Mouse (Mus musculus): ENCODE data around the gene Picalm. TPM values are rescaled to one million over a fixed set of nuclear protein-coding genes. Genes with fewer than 3 reads are reported as not detected.

The Picalm gene
- polyA plus RNA-seq, 1 experiment from 2014 or later, result 57.8 TPM

- DNase-seq (ENCODE audit: low spot score), result peak; percentile 8
- no peak overlapping the region for H3K27ac ChIP-seq (ENCODE audit: low read depth, low read length)
Measured at GRCm38 (mm10) chr7:90128631-90129200, 1.3 kb upstream of the Picalm start.

GRCm38 (mm10) chr7:90129271-90129731 is 712 bp upstream of the Picalm start:
- H3K4me2 ChIP-seq (replicated peaks; ENCODE audit: low read depth, low read length), result peak overlapping the region; percentile 56
- DNase-seq (ENCODE audit: low spot score) (peak; percentile 61), ATAC-seq (ENCODE audit: low FRiP score) (peak; percentile 6; the same call in 1 of the 2 replicates)
- H3K9me3 ChIP-seq (ENCODE audit: control insufficient read depth, low read length), result no peaks in the 10 kb centered on the region
- H3K9ac ChIP-seq (ENCODE audit: low read depth, low read length), result peak overlapping the region; percentile 97
- WGBS, result under 1% methylated on average over 12 of the region's 12 CpGs
- no peaks in the 10 kb centered on the region for H3K36me3 ChIP-seq (ENCODE audit: control insufficient read depth, insufficient read depth, low read length)
- H3K27me3 ChIP-seq (ENCODE audit: control insufficient read depth, insufficient read depth, low read length), result no peaks in the 10 kb centered on the region
- H3K4me3 ChIP-seq (ENCODE audit: low read depth, low read length), result peak overlapping the region; percentile 97
- H3K4me1 ChIP-seq (replicated peaks; ENCODE audit: control insufficient read depth, insufficient read depth, low read length), result no peaks in the 10 kb centered on the region
- H3K27ac ChIP-seq (ENCODE audit: low read depth, low read length), result peak overlapping the region; percentile 94

More at GRCm38 (mm10) chr7:90128631-90129200, 1.3 kb upstream of the Picalm start:
- H3K4me1 ChIP-seq (replicated peaks; ENCODE audit: control insufficient read depth, insufficient read depth, low read length), result no peaks in the 10 kb centered on the region
- no peaks in the 10 kb centered on the region for H3K27me3 ChIP-seq (ENCODE audit: control insufficient read depth, insufficient read depth, low read length)
- H3K9ac ChIP-seq (ENCODE audit: low read depth, low read length), result no peak overlapping the region; the same call in 1 of the 2 replicates
- H3K4me2 ChIP-seq (replicated peaks; ENCODE audit: low read depth, low read length), result no peak overlapping the region
- no peaks in the 10 kb centered on the region for H3K36me3 ChIP-seq (ENCODE audit: control insufficient read depth, insufficient read depth, low read length)
- no peak overlapping the region for H3K4me3 ChIP-seq (ENCODE audit: low read depth, low read length)
- ATAC-seq (ENCODE audit: low FRiP score), result no peak
- H3K9me3 ChIP-seq (ENCODE audit: control insufficient read depth, low read length), result no peaks in the 10 kb centered on the region
- 84% methylated on average over 8 of the region's 8 CpGs for WGBS

- H3K9me3 ChIP-seq (ENCODE audit: control insufficient read depth, low read length), result no peaks in the 10 kb centered on the region
- H3K9ac ChIP-seq (ENCODE audit: low read depth, low read length), result peak overlapping the region; percentile 97
- H3K4me3 ChIP-seq (ENCODE audit: low read depth, low read length), result peak overlapping the region; percentile 97
- under 1% methylated on average over 33 of the region's 39 CpGs for WGBS
- H3K36me3 ChIP-seq (ENCODE audit: control insufficient read depth, insufficient read depth, low read length), result no peaks in the 10 kb centered on the region
- H3K4me1 ChIP-seq (replicated peaks; ENCODE audit: control insufficient read depth, insufficient read depth, low read length), result no peaks in the 10 kb centered on the region
- DNase-seq (ENCODE audit: low spot score) (peak; percentile 61), ATAC-seq (ENCODE audit: low FRiP score) (peak; percentile 81)
- peak overlapping the region; percentile 85 for H3K4me2 ChIP-seq (replicated peaks; ENCODE audit: low read depth, low read length)
- H3K27ac ChIP-seq (ENCODE audit: low read depth, low read length), result peak overlapping the region; percentile 94
- no peaks in the 10 kb centered on the region for H3K27me3 ChIP-seq (ENCODE audit: control insufficient read depth, insufficient read depth, low read length)
Measured at GRCm38 (mm10) chr7:90130501-90131375, 725 bp downstream of the Picalm start.

GRCm38 (mm10) chr7:90131376-90131651 is 1.3 kb downstream of the Picalm start:
- Histone ChIP-seq H3K4me2 (replicated peaks; ENCODE audit: low read depth, low read length) (peak overlapping the region; percentile 85), H3K4me1 (replicated peaks; ENCODE audit: control insufficient read depth, insufficient read depth, low read length) (no peaks in the 10 kb centered on the region), H3K27me3 (ENCODE audit: control insufficient read depth, insufficient read depth, low read length) (no peaks in the 10 kb centered on the region), H3K9ac (ENCODE audit: low read depth, low read length) (peak overlapping the region; percentile 97), H3K27ac (ENCODE audit: low read depth, low read length) (no peak overlapping the region), H3K36me3 (ENCODE audit: control insufficient read depth, insufficient read depth, low read length) (no peaks in the 10 kb centered on the region), H3K4me3 (ENCODE audit: low read depth, low read length) (peak overlapping the region; percentile 97), H3K9me3 (ENCODE audit: control insufficient read depth, low read length) (no peaks in the 10 kb centered on the region)
- WGBS, result 0% methylated on average over 2 of the region's 2 CpGs
- no peak for ATAC-seq (ENCODE audit: low FRiP score)
- no peak for DNase-seq (ENCODE audit: low spot score)

- H3K36me3 ChIP-seq (ENCODE audit: control insufficient read depth, insufficient read depth, low read length), result no peaks in the 10 kb centered on the region
- peak; percentile 24 for DNase-seq (ENCODE audit: low spot score)
- H3K9ac ChIP-seq (ENCODE audit: low read depth, low read length), result peak overlapping the region; percentile 97
- no peaks in the 10 kb centered on the region for H3K27me3 ChIP-seq (ENCODE audit: control insufficient read depth, insufficient read depth, low read length)
- 20% methylated on average over 7 of the region's 7 CpGs for WGBS
- peak overlapping the region; percentile 85 for H3K4me2 ChIP-seq (replicated peaks; ENCODE audit: low read depth, low read length)
- H3K27ac ChIP-seq (ENCODE audit: low read depth, low read length), result no peak overlapping the region
- H3K9me3 ChIP-seq (ENCODE audit: control insufficient read depth, low read length), result no peaks in the 10 kb centered on the region
- no peak for ATAC-seq (ENCODE audit: low FRiP score)
- H3K4me3 ChIP-seq (ENCODE audit: low read depth, low read length), result peak overlapping the region; percentile 97
- H3K4me1 ChIP-seq (replicated peaks; ENCODE audit: control insufficient read depth, insufficient read depth, low read length), result no peaks in the 10 kb centered on the region
Measured at GRCm38 (mm10) chr7:90131831-90132241, 1.8 kb downstream of the Picalm start.

GRCm38 (mm10) chr7:90132322-90132721 is 2.3 kb downstream of the Picalm start:
- 85% methylated on average over 3 of the region's 3 CpGs for WGBS

GRCm38 (mm10) chr7:90136736-90137135 is 6.7 kb downstream of the Picalm start:
- H3K36me3 ChIP-seq (ENCODE audit: control insufficient read depth, insufficient read depth, low read length), result no peaks in the 10 kb centered on the region
- DNase-seq (ENCODE audit: low spot score), result no peak
- no peak overlapping the region for H3K9ac ChIP-seq (ENCODE audit: low read depth, low read length)
- no peaks in the 10 kb centered on the region for H3K27me3 ChIP-seq (ENCODE audit: control insufficient read depth, insufficient read depth, low read length)
- no peak overlapping the region for H3K27ac ChIP-seq (ENCODE audit: low read depth, low read length)
- ATAC-seq (ENCODE audit: low FRiP score), result no peak
- H3K4me2 ChIP-seq (replicated peaks; ENCODE audit: low read depth, low read length), result no peak overlapping the region
- no peaks in the 10 kb centered on the region for H3K9me3 ChIP-seq (ENCODE audit: control insufficient read depth, low read length)
- H3K4me3 ChIP-seq (ENCODE audit: low read depth, low read length), result no peak overlapping the region
- H3K4me1 ChIP-seq (replicated peaks; ENCODE audit: control insufficient read depth, insufficient read depth, low read length), result no peaks in the 10 kb centered on the region
- WGBS, result 76% methylated on average over 3 of the region's 3 CpGs

More at GRCm38 (mm10) chr7:90132322-90132721, 2.3 kb downstream of the Picalm start:
- Histone ChIP-seq H3K4me3 (ENCODE audit: low read depth, low read length) (peak overlapping the region; percentile 97), H3K4me1 (replicated peaks; ENCODE audit: control insufficient read depth, insufficient read depth, low read length) (no peaks in the 10 kb centered on the region), H3K27ac (ENCODE audit: low read depth, low read length) (no peak overlapping the region), H3K9me3 (ENCODE audit: control insufficient read depth, low read length) (no peaks in the 10 kb centered on the region), H3K4me2 (replicated peaks; ENCODE audit: low read depth, low read length) (peak overlapping the region; percentile 85), H3K36me3 (ENCODE audit: control insufficient read depth, insufficient read depth, low read length) (no peaks in the 10 kb centered on the region), H3K27me3 (ENCODE audit: control insufficient read depth, insufficient read depth, low read length) (no peaks in the 10 kb centered on the region), H3K9ac (ENCODE audit: low read depth, low read length) (0 out of 2 replicates have a peak overlapping the region, but pooled peaks have one; percentile 97)
- DNase-seq (ENCODE audit: low spot score) (peak; percentile 2), ATAC-seq (ENCODE audit: low FRiP score) (no peak)

GRCm38 (mm10) chr7:90138359-90138758 is 8.3 kb downstream of the Picalm start:
- ATAC-seq (ENCODE audit: low FRiP score) (no peak), DNase-seq (ENCODE audit: low spot score) (no peak)
- no peaks in the 10 kb centered on the region for H3K9me3 ChIP-seq (ENCODE audit: control insufficient read depth, low read length)
- H3K4me1 ChIP-seq (replicated peaks; ENCODE audit: control insufficient read depth, insufficient read depth, low read length), result no peaks in the 10 kb centered on the region
- H3K4me3 ChIP-seq (ENCODE audit: low read depth, low read length), result no peak overlapping the region
- WGBS, result 90% methylated on average over 4 of the region's 4 CpGs
- no peaks in the 10 kb centered on the region for H3K36me3 ChIP-seq (ENCODE audit: control insufficient read depth, insufficient read depth, low read length)
- H3K4me2 ChIP-seq (replicated peaks; ENCODE audit: low read depth, low read length), result no peak overlapping the region
- H3K27me3 ChIP-seq (ENCODE audit: control insufficient read depth, insufficient read depth, low read length), result no peaks in the 10 kb centered on the region
- H3K9ac ChIP-seq (ENCODE audit: low read depth, low read length), result no peak overlapping the region
- H3K27ac ChIP-seq (ENCODE audit: low read depth, low read length), result no peak overlapping the region

Data from hindbrain, embryonic 11.5 days (tissue).